Mouse (Mus musculus): ENCODE results near the gene Gm16181.

DNA sequence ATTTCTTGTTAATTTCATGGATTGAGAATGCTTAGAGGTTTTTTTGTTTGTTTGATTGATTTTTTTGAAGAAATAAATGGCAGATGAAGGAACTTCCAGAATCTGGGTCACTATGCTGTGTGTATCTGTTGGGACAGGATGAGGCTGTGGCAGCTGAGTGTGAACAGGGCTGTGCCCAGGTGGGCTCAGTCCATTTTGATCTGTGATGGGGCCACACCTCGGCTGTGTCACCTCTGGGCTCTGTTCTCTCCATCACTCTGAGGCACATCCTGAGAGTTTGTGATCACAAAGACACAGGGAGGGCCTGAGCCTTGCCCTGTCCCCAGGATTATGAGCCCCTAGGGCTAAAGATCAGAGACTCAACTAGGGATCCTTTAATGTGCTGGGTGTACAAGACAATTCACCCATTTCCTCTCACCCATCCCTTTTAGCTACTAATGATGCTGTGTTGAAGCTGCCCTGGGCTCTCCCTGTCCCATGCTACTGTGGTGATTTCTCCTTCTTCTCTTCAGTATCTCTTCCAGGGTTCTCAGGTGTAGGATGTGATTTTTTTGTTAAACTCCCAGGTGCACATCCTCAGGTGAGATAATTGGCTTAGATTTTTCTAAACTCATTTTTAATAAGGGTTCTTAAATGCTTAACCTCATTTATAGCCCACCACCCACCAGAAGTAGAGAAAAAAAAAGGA lies 46.9 kb downstream of the Gm16181 start:
- TF ChIP-seq CTCF (IDR thresholded peaks at IDR 0.05; ENCODE audit: low read depth, low read length): no peak
- TF ChIP-seq POLR2A (IDR thresholded peaks at IDR 0.05; ENCODE audit: extremely low read depth, insufficient read depth, low read length): no peak
